Mouse (Mus musculus) liver, embryonic 11.5 days (tissue): ENCODE measurements around the gene Rpl32. TPM values are rescaled to one million over a fixed set of nuclear protein-coding genes. Genes with fewer than 3 reads are reported as not detected.

Experiments used
- ATAC-seq: fragments of 200-750 bp; cut with Nextera tagmentation; replicated peaks from 2 replicates; pipeline ENCODE4 v1.8.0; 2017; ENCODE audit warnings: moderate number of reproducible peaks, mild to moderate bottlenecking, moderate TSS enrichment, moderate library complexity; ENCODE audit not compliant: low FRiP score
- DNase-seq: peaks from one replicate; pipeline ENCODE4 v3.0.0-alpha.2; 2017; ENCODE audit warnings: low spot score
- H3K27ac ChIP-seq: fragments of 300-500 bp; sonication (generic); 2 replicates; pipeline ENCODE4 v1.5.1; 2014; ENCODE audit warnings: mild to moderate bottlenecking, low read depth, low read length, control low read depth
- H3K27me3 ChIP-seq: fragments of 300-500 bp; sonication (generic); replicated peaks from 2 replicates; pipeline ENCODE4 v1.6.1; 2014; ENCODE audit warnings: low read length, mixed read lengths; ENCODE audit not compliant: control insufficient read depth, insufficient read depth
- H3K36me3 ChIP-seq: fragments of 300-500 bp; sonication (generic); 2 replicates; pipeline ENCODE4 v1.6.1; 2014; ENCODE audit warnings: mild to moderate bottlenecking, low read length, moderate library complexity, mixed read lengths; ENCODE audit not compliant: control insufficient read depth, insufficient read depth
- H3K4me1 ChIP-seq: fragments of 300-500 bp; sonication (generic); replicated peaks from 2 replicates; pipeline ENCODE4 v1.6.1; 2014; ENCODE audit warnings: low read length, mixed read lengths; ENCODE audit not compliant: control insufficient read depth, insufficient read depth
- H3K4me2 ChIP-seq: fragments of 300-500 bp; sonication (generic); 2 replicates; pipeline ENCODE4 v1.6.1; 2014; ENCODE audit warnings: mild to moderate bottlenecking, control low read depth, moderate library complexity
- H3K4me3 ChIP-seq: fragments of 300-500 bp; sonication (generic); 2 replicates; pipeline ENCODE4 v1.5.1; 2014; ENCODE audit warnings: low read depth, low read length, control low read depth
- H3K9ac ChIP-seq: fragments of 300-500 bp; sonication (generic); 2 replicates; pipeline ENCODE4 v1.6.1; 2014; ENCODE audit warnings: low read depth, low read length, control low read depth
- H3K9me3 ChIP-seq: fragments of 300-500 bp; sonication (generic); 2 replicates; pipeline ENCODE4 v1.6.1; 2016; ENCODE audit warnings: low read length, inconsistent platforms, mixed read lengths; ENCODE audit not compliant: control insufficient read depth
- WGBS: fragments of 180-500 bp; shearing (Covaris S2); extraction: QIAGEN DNeasy Blood & Tissue Kit; methylation state at CpG from one replicate; pipeline ENCODE4 v1.1.7; 2014; 5-methylcytosine and 5-hydroxymethylcytosine counted together
- polyA plus RNA-seq: library from polyadenylated mRNA; unstranded; fragments of >200 nt; fragmentation: Nextera tagmentation; extraction: Ambion mirVana; gene quantifications from 2 replicates; pipeline ENCODE4 v1.2.1, GENCODE M21; 2014

The Rpl32 gene
- polyA plus RNA-seq, 1 experiment from 2014 or later = 2,478 TPM

- peaks cover 45% of the 10 kb centered on the region for H3K36me3 ChIP-seq
- WGBS = 59% methylated on average over 10 of the region's 10 CpGs
- ATAC-seq = no peak
- H3K9ac ChIP-seq = no peak overlapping the region
- no peak overlapping the region; the same call in 1 of the 2 replicates for H3K27ac ChIP-seq
- peaks cover 12% of the 10 kb centered on the region for H3K4me1 ChIP-seq
- H3K27me3 ChIP-seq = no peaks in the 10 kb centered on the region
- H3K4me3 ChIP-seq = no peak overlapping the region
- H3K4me2 ChIP-seq = no peak overlapping the region
- H3K9me3 ChIP-seq = no peaks in the 10 kb centered on the region
- no peak for DNase-seq
Observed at GRCm38 (mm10) chr6:115804432-115805192, 3.9 kb downstream of the Rpl32 start.

GRCm38 (mm10) chr6:115803541-115804382, 4.8 kb downstream of the Rpl32 start:
- no peak overlapping the region; the same call in 1 of the 2 replicates for H3K9ac ChIP-seq
- no peak overlapping the region for H3K27ac ChIP-seq
- H3K9me3 ChIP-seq = no peaks in the 10 kb centered on the region
- no peak overlapping the region for H3K4me3 ChIP-seq
- ATAC-seq = peak; percentile 57
- peaks cover 52% of the 10 kb centered on the region for H3K36me3 ChIP-seq
- peak; percentile 69 for DNase-seq
- H3K4me2 ChIP-seq = no peak overlapping the region
- peaks cover 12% of the 10 kb centered on the region for H3K4me1 ChIP-seq
- H3K27me3 ChIP-seq = no peaks in the 10 kb centered on the region
- WGBS = 49% methylated on average over 16 of the region's 16 CpGs

- no peaks in the 10 kb centered on the region for H3K9me3 ChIP-seq
- no peak overlapping the region for H3K4me2 ChIP-seq
- no peak overlapping the region for H3K27ac ChIP-seq
- H3K9ac ChIP-seq = no peak overlapping the region
- DNase-seq (no peak), ATAC-seq (no peak)
- H3K4me3 ChIP-seq = no peak overlapping the region
- 92% methylated on average over 3 of the region's 3 CpGs for WGBS
- no peaks in the 10 kb centered on the region for H3K27me3 ChIP-seq
- peaks cover 57% of the 10 kb centered on the region for H3K36me3 ChIP-seq
- H3K4me1 ChIP-seq = peaks cover 7% of the 10 kb centered on the region
Observed at GRCm38 (mm10) chr6:115801811-115802210, 6.7 kb downstream of the Rpl32 start.

- Histone ChIP-seq H3K36me3 (peaks cover 49% of the 10 kb centered on the region), H3K9me3 (no peaks in the 10 kb centered on the region), H3K4me2 (no peak overlapping the region), H3K4me3 (no peak overlapping the region), H3K9ac (no peak overlapping the region), H3K4me1 (no peaks in the 10 kb centered on the region), H3K27me3 (no peaks in the 10 kb centered on the region), H3K27ac (no peak overlapping the region)
- DNase-seq (no peak), ATAC-seq (no peak)
- WGBS = 91% methylated on average over 21 of the region's 21 CpGs
Observed at GRCm38 (mm10) chr6:115792691-115793215, 15.8 kb downstream of the Rpl32 start.

GRCm38 (mm10) chr6:115791842-115792686, 16.5 kb downstream of the Rpl32 start:
- H3K27ac ChIP-seq = no peak overlapping the region
- no peak for ATAC-seq
- no peak overlapping the region for H3K4me3 ChIP-seq
- no peaks in the 10 kb centered on the region for H3K9me3 ChIP-seq
- DNase-seq = no peak
- H3K36me3 ChIP-seq = peaks cover 50% of the 10 kb centered on the region
- WGBS = 90% methylated on average over 34 of the region's 34 CpGs
- no peaks in the 10 kb centered on the region for H3K27me3 ChIP-seq
- no peaks in the 10 kb centered on the region for H3K4me1 ChIP-seq
- no peak overlapping the region for H3K9ac ChIP-seq
- H3K4me2 ChIP-seq = no peak overlapping the region

- no peak overlapping the region for H3K9ac ChIP-seq
- no peaks in the 10 kb centered on the region for H3K9me3 ChIP-seq
- no peak overlapping the region for H3K27ac ChIP-seq
- H3K27me3 ChIP-seq = no peaks in the 10 kb centered on the region
- no peak overlapping the region for H3K4me3 ChIP-seq
- no peaks in the 10 kb centered on the region for H3K4me1 ChIP-seq
- ATAC-seq (no peak), DNase-seq (no peak)
- WGBS = 87% methylated on average over 10 of the region's 10 CpGs
- peaks cover 51% of the 10 kb centered on the region for H3K36me3 ChIP-seq
- H3K4me2 ChIP-seq = no peak overlapping the region
Observed at GRCm38 (mm10) chr6:115791016-115791415, 17.5 kb downstream of the Rpl32 start.

- DNase-seq (no peak), ATAC-seq (no peak)
- 89% methylated on average over 3 of the region's 3 CpGs for WGBS
- H3K9ac ChIP-seq = no peak overlapping the region
- no peaks in the 10 kb centered on the region for H3K27me3 ChIP-seq
- no peaks in the 10 kb centered on the region for H3K9me3 ChIP-seq
- no peak overlapping the region for H3K4me2 ChIP-seq
- H3K36me3 ChIP-seq = peaks cover 34% of the 10 kb centered on the region
- no peak overlapping the region for H3K27ac ChIP-seq
- no peak overlapping the region for H3K4me3 ChIP-seq
- no peaks in the 10 kb centered on the region for H3K4me1 ChIP-seq
Observed at GRCm38 (mm10) chr6:115782781-115783180, 25.8 kb downstream of the Rpl32 start.

GRCm38 (mm10) chr6:115776363-115776762, 32.2 kb downstream of the Rpl32 start:
- H3K27me3 ChIP-seq = no peaks in the 10 kb centered on the region
- no peak overlapping the region for H3K27ac ChIP-seq
- no peaks in the 10 kb centered on the region for H3K9me3 ChIP-seq
- H3K4me3 ChIP-seq = peak overlapping the region; percentile 73; the same call in 1 of the 2 replicates
- 0 out of 2 replicates have a peak overlapping the region, but pooled peaks have one; percentile 20 for H3K9ac ChIP-seq
- peaks cover 11% of the 10 kb centered on the region; the same call in 1 of the 2 replicates for H3K36me3 ChIP-seq
- DNase-seq (no peak), ATAC-seq (no peak)
- H3K4me1 ChIP-seq = peaks cover 21% of the 10 kb centered on the region
- 51% methylated on average over 9 of the region's 9 CpGs for WGBS
- peak overlapping the region; percentile 86 for H3K4me2 ChIP-seq
